Mouse (Mus musculus) forebrain, embryonic 10.5 days (tissue): ENCODE data around the gene Lyg1. TPM values are rescaled to one million over a fixed set of nuclear protein-coding genes. Genes with fewer than 3 reads are reported as not detected.
"Not testable (repeated sequence)": the region's sequence is repeated elsewhere in the genome, so short reads cannot be mapped to it uniquely, and the experiment has no call there.

Source experiments
- DNase-seq: peaks from one replicate; pipeline ENCODE4 v3.0.0-alpha.2; 2017; ENCODE audit warnings: low spot score; ENCODE audit errors: extremely low spot score
- H3K27ac ChIP-seq: fragments of 300-500 bp; sonication (generic); 2 replicates; pipeline ENCODE4 v1.5.1; 2016; ENCODE audit warnings: mild to moderate bottlenecking
- H3K27me3 ChIP-seq: fragments of 300-500 bp; sonication (generic); 2 replicates; pipeline ENCODE4 v1.6.1; 2016; ENCODE audit warnings: mild to moderate bottlenecking; ENCODE audit not compliant: poor library complexity, severe bottlenecking
- H3K36me3 ChIP-seq: fragments of 300-500 bp; sonication (generic); replicated peaks from 2 replicates; pipeline ENCODE4 v1.6.1; 2016; ENCODE audit warnings: mild to moderate bottlenecking, moderate library complexity
- H3K4me1 ChIP-seq: fragments of 300-500 bp; sonication (generic); 2 replicates; pipeline ENCODE4 v1.6.1; 2016
- H3K4me3 ChIP-seq: fragments of 300-500 bp; sonication (generic); 2 replicates; pipeline ENCODE4 v1.5.1; 2016; ENCODE audit warnings: mild to moderate bottlenecking, moderate library complexity
- H3K9me3 ChIP-seq: fragments of 300-500 bp; sonication (generic); 2 replicates; pipeline ENCODE4 v1.6.1; 2016; ENCODE audit warnings: mild to moderate bottlenecking, moderate library complexity
- WGBS: fragments of 180-500 bp; shearing (Covaris S2); methylation state at CpG from one replicate; pipeline ENCODE4 v1.1.7; 2016; 5-methylcytosine and 5-hydroxymethylcytosine counted together
- polyA plus RNA-seq: library from polyadenylated mRNA; unstranded; fragments of >200 nt; fragmentation: Nextera tagmentation; extraction: Ambion mirVana; gene quantifications from 2 replicates; pipeline ENCODE4 v1.2.1, GENCODE M21; 2016

Lyg1 gene
- polyA plus RNA-seq, 1 experiment from 2014 or later: not detected

- Histone ChIP-seq H3K4me3 (no peak overlapping the region), H3K27ac (no peak overlapping the region), H3K4me1 (0 out of 2 replicates have a peak, but pooled peaks cover 3% of the 10 kb centered on the region), H3K27me3 (no peaks in the 10 kb centered on the region), H3K36me3 (peaks cover 52% of the 10 kb centered on the region), H3K9me3 (no peaks in the 10 kb centered on the region)
- DNase-seq: no peak
- 96% methylated on average over 1 of the region's 1 CpGs for WGBS
Measured at GRCm38 (mm10) chr1:37984326-37984725, 26.8 kb upstream of the Lyg1 start.

- Histone ChIP-seq H3K9me3 (no peaks in the 10 kb centered on the region), H3K4me3 (no peak overlapping the region), H3K27ac (no peak overlapping the region), H3K36me3 (no peaks in the 10 kb centered on the region), H3K27me3 (no peaks in the 10 kb centered on the region), H3K4me1 (no peaks in the 10 kb centered on the region)
- DNase-seq: no peak
- WGBS: 95% methylated on average over 7 of the region's 7 CpGs
Measured at GRCm38 (mm10) chr1:37977303-37977702, 19.7 kb upstream of the Lyg1 start.

- H3K27ac ChIP-seq, DNase-seq, H3K4me1 ChIP-seq, H3K9me3 ChIP-seq, H3K36me3 ChIP-seq, H3K27me3 ChIP-seq, H3K4me3 ChIP-seq: not testable (repeated sequence)
- 81% methylated on average over 9 of the region's 9 CpGs for WGBS
Measured at GRCm38 (mm10) chr1:37976666-37977065, 19.1 kb upstream of the Lyg1 start.

GRCm38 (mm10) chr1:37971520-37971919, 14.0 kb upstream of the Lyg1 start:
- no peak for DNase-seq
- no peaks in the 10 kb centered on the region for H3K27me3 ChIP-seq
- H3K4me3 ChIP-seq: no peak overlapping the region
- H3K9me3 ChIP-seq: no peaks in the 10 kb centered on the region
- 0 out of 2 replicates have a peak, but pooled peaks cover 6% of the 10 kb centered on the region for H3K4me1 ChIP-seq
- WGBS: 71% methylated on average over 4 of the region's 4 CpGs
- H3K27ac ChIP-seq: no peak overlapping the region
- H3K36me3 ChIP-seq: no peaks in the 10 kb centered on the region

GRCm38 (mm10) chr1:37968746-37969145, 11.2 kb upstream of the Lyg1 start:
- no peak overlapping the region for H3K27ac ChIP-seq
- H3K27me3 ChIP-seq: no peaks in the 10 kb centered on the region
- H3K4me3 ChIP-seq: no peak overlapping the region
- 87% methylated on average over 6 of the region's 6 CpGs for WGBS
- no peaks in the 10 kb centered on the region for H3K9me3 ChIP-seq
- 0 out of 2 replicates have a peak, but pooled peaks cover 6% of the 10 kb centered on the region for H3K4me1 ChIP-seq
- H3K36me3 ChIP-seq: no peaks in the 10 kb centered on the region
- no peak for DNase-seq

- DNase-seq: no peak
- H3K27ac ChIP-seq: no peak overlapping the region
- H3K27me3 ChIP-seq: no peaks in the 10 kb centered on the region
- no peaks in the 10 kb centered on the region for H3K4me1 ChIP-seq
- no peaks in the 10 kb centered on the region; the same call in 1 of the 2 replicates for H3K9me3 ChIP-seq
- no peak overlapping the region for H3K4me3 ChIP-seq
- WGBS: 76% methylated on average over 10 of the region's 10 CpGs
- H3K36me3 ChIP-seq: no peaks in the 10 kb centered on the region
Measured at GRCm38 (mm10) chr1:37965571-37965970, 8.0 kb upstream of the Lyg1 start.

GRCm38 (mm10) chr1:37959486-37959885, 1.9 kb upstream of the Lyg1 start:
- H3K4me1 ChIP-seq: peaks cover 7% of the 10 kb centered on the region; the same call in 1 of the 2 replicates
- no peaks in the 10 kb centered on the region for H3K36me3 ChIP-seq
- H3K27ac ChIP-seq: no peak overlapping the region
- H3K9me3 ChIP-seq: no peaks in the 10 kb centered on the region; the same call in 1 of the 2 replicates
- 76% methylated on average over 5 of the region's 5 CpGs for WGBS
- no peaks in the 10 kb centered on the region for H3K27me3 ChIP-seq
- DNase-seq: no peak
- H3K4me3 ChIP-seq: no peak overlapping the region

GRCm38 (mm10) chr1:37958516-37958915, 957 bp upstream of the Lyg1 start:
- Histone ChIP-seq H3K4me1 (peaks cover 7% of the 10 kb centered on the region; the same call in 1 of the 2 replicates), H3K27ac (no peak overlapping the region), H3K27me3 (no peaks in the 10 kb centered on the region), H3K36me3 (no peaks in the 10 kb centered on the region), H3K9me3 (no peaks in the 10 kb centered on the region; the same call in 1 of the 2 replicates), H3K4me3 (no peak overlapping the region)
- 76% methylated on average over 2 of the region's 2 CpGs for WGBS
- DNase-seq: no peak

- Histone ChIP-seq H3K27ac (no peak overlapping the region), H3K4me1 (peaks cover 7% of the 10 kb centered on the region; the same call in 1 of the 2 replicates), H3K27me3 (no peaks in the 10 kb centered on the region), H3K4me3 (no peak overlapping the region), H3K9me3 (no peaks in the 10 kb centered on the region; the same call in 1 of the 2 replicates), H3K36me3 (no peaks in the 10 kb centered on the region)
- WGBS: 60% methylated on average over 3 of the region's 3 CpGs
- DNase-seq: no peak
Measured at GRCm38 (mm10) chr1:37956690-37957431, 698 bp downstream of the Lyg1 start.

GRCm38 (mm10) chr1:37955251-37955650, 2.3 kb downstream of the Lyg1 start:
- Histone ChIP-seq H3K27ac (no peak overlapping the region), H3K4me1 (peaks cover 7% of the 10 kb centered on the region; the same call in 1 of the 2 replicates), H3K36me3 (no peaks in the 10 kb centered on the region), H3K27me3 (no peaks in the 10 kb centered on the region), H3K4me3 (no peak overlapping the region), H3K9me3 (no peaks in the 10 kb centered on the region)
- 96% methylated on average over 2 of the region's 2 CpGs for WGBS
- DNase-seq: no peak

- DNase-seq: no peak
- Histone ChIP-seq H3K9me3 (no peaks in the 10 kb centered on the region), H3K27ac (no peak overlapping the region), H3K36me3 (no peaks in the 10 kb centered on the region), H3K4me1 (peaks cover 6% of the 10 kb centered on the region; the same call in 1 of the 2 replicates), H3K4me3 (no peak overlapping the region), H3K27me3 (no peaks in the 10 kb centered on the region)
- WGBS: 90% methylated on average over 7 of the region's 7 CpGs
Measured at GRCm38 (mm10) chr1:37954786-37955185, 2.8 kb downstream of the Lyg1 start.

- DNase-seq: no peak
- H3K4me1 ChIP-seq: no peaks in the 10 kb centered on the region
Measured at GRCm38 (mm10) chr1:37948906-37949305, 8.7 kb downstream of the Lyg1 start.

GRCm38 (mm10) chr1:37931806-37932205, 25.8 kb downstream of the Lyg1 start:
- H3K27ac ChIP-seq: no peak overlapping the region
- no peaks in the 10 kb centered on the region for H3K9me3 ChIP-seq
- WGBS: 28% methylated on average over 3 of the region's 3 CpGs
- H3K36me3 ChIP-seq: no peaks in the 10 kb centered on the region
- no peaks in the 10 kb centered on the region for H3K27me3 ChIP-seq
- no peak for DNase-seq
- H3K4me3 ChIP-seq: no peak overlapping the region
- no peaks in the 10 kb centered on the region for H3K4me1 ChIP-seq

More at GRCm38 (mm10) chr1:37948906-37949305, 8.7 kb downstream of the Lyg1 start:
- no peaks in the 10 kb centered on the region for H3K36me3 ChIP-seq
- WGBS: 87% methylated on average over 2 of the region's 2 CpGs
- H3K9me3 ChIP-seq: no peaks in the 10 kb centered on the region
- H3K4me3 ChIP-seq: no peak overlapping the region
- H3K27ac ChIP-seq: no peak overlapping the region
- H3K27me3 ChIP-seq: no peaks in the 10 kb centered on the region
